Mouse (Mus musculus) midbrain, embryonic 14.5 days (tissue): Measurements from ENCODE around the gene Rassf3. TPM values are rescaled to one million over a fixed set of nuclear protein-coding genes. Genes with fewer than 3 reads are reported as not detected.

Source experiments
- ATAC-seq: fragments of 200-750 bp; cut with Nextera tagmentation; 2 replicates; pipeline ENCODE4 v1.8.0; 2017; ENCODE audit warnings: moderate number of reproducible peaks, moderate library complexity; ENCODE audit not compliant: low FRiP score, low TSS enrichment
- DNase-seq: peaks from one replicate; pipeline ENCODE4 v3.0.0-alpha.2; 2015
- H3K27ac ChIP-seq: fragments of 300-500 bp; sonication (generic); replicated peaks from 2 replicates; pipeline ENCODE4 v1.5.1; 2014; ENCODE audit warnings: mild to moderate bottlenecking, low read depth, low read length, moderate library complexity
- H3K27me3 ChIP-seq: fragments of 300-500 bp; sonication (generic); 2 replicates; pipeline ENCODE4 v1.6.1; 2014; ENCODE audit warnings: low read length, control low read depth, mixed read lengths; ENCODE audit not compliant: control insufficient read depth, insufficient read depth
- H3K36me3 ChIP-seq: fragments of 300-500 bp; sonication (generic); 2 replicates; pipeline ENCODE4 v1.6.1; 2014; ENCODE audit warnings: low read length, control low read depth; ENCODE audit not compliant: control insufficient read depth, insufficient read depth
- H3K4me1 ChIP-seq: fragments of 300-500 bp; sonication (generic); 2 replicates; pipeline ENCODE4 v1.6.1; 2014; ENCODE audit warnings: mild to moderate bottlenecking, antibody characterized with exemption, low read length, control low read depth; ENCODE audit not compliant: control insufficient read depth, insufficient read depth
- H3K4me2 ChIP-seq: fragments of 300-500 bp; sonication (generic); 2 replicates; pipeline ENCODE4 v1.6.1; 2014; ENCODE audit warnings: mild to moderate bottlenecking, low read length, moderate library complexity
- H3K4me3 ChIP-seq: fragments of 300-500 bp; sonication (generic); replicated peaks from 2 replicates; pipeline ENCODE4 v1.5.1; 2014; ENCODE audit warnings: low read depth, low read length
- H3K9ac ChIP-seq: fragments of 300-500 bp; sonication (generic); replicated peaks from 2 replicates; pipeline ENCODE4 v1.6.1; 2014; ENCODE audit warnings: mild to moderate bottlenecking, low read length, moderate library complexity
- H3K9me3 ChIP-seq: fragments of 300-500 bp; sonication (generic); 2 replicates; pipeline ENCODE4 v1.6.1; 2016; ENCODE audit warnings: low read length, control low read depth, mixed read lengths; ENCODE audit not compliant: control insufficient read depth
- WGBS: fragments of 180-500 bp; shearing (Covaris S2); extraction: QIAGEN DNeasy Blood & Tissue Kit; methylation state at CpG from one replicate; pipeline ENCODE4 v1.1.7; 2014; 5-methylcytosine and 5-hydroxymethylcytosine counted together
- polyA plus RNA-seq: library from polyadenylated mRNA; unstranded; fragments of >200 nt; fragmentation: Nextera tagmentation; extraction: Ambion mirVana; gene quantifications from 2 replicates; pipeline ENCODE4 v1.2.1, GENCODE M21; 2014

The Rassf3 gene
- polyA plus RNA-seq, 1 experiment from 2014 or later: 4.5 TPM

DNA sequence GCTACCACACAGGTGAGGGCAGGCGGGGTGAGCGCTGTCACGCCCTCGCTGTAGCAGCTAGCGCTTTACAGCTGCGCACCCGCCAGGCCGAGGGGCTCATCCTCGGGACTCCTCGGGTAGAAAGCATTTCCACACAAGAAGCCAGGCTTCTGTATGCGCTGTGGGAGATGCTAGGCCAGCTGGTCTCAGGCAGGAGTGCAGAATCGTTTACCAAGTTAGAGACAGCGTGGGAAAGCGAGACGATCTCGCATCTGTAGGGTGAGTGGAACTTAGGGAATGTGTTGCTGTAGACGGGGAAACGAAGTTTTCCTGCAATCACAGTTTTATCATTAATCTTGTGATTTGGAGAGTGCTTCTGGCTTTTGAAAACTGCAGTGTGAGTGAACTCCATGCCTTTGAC, 94.9 kb downstream of the Rassf3 start:
- Histone ChIP-seq H3K9ac (no peak overlapping the region), H3K36me3 (peaks cover 88% of the 10 kb centered on the region), H3K4me1 (no peaks in the 10 kb centered on the region), H3K4me2 (no peak overlapping the region), H3K4me3 (no peak overlapping the region), H3K9me3 (no peaks in the 10 kb centered on the region), H3K27me3 (no peaks in the 10 kb centered on the region), H3K27ac (no peak overlapping the region)
- DNase-seq (no peak), ATAC-seq (no peak)
- WGBS: 96% methylated on average over 18 of the region's 18 CpGs

GRCm38 (mm10) chr10:121379387-121379786, 96.8 kb downstream of the Rassf3 start:
- ATAC-seq (no peak), DNase-seq (no peak)
- peaks cover 94% of the 10 kb centered on the region for H3K36me3 ChIP-seq
- H3K9me3 ChIP-seq: no peaks in the 10 kb centered on the region
- no peak overlapping the region for H3K4me3 ChIP-seq
- no peak overlapping the region for H3K4me2 ChIP-seq
- H3K27me3 ChIP-seq: no peaks in the 10 kb centered on the region
- over 99% methylated on average over 3 of the region's 3 CpGs for WGBS
- H3K4me1 ChIP-seq: no peaks in the 10 kb centered on the region
- H3K27ac ChIP-seq: no peak overlapping the region
- H3K9ac ChIP-seq: no peak overlapping the region

- Histone ChIP-seq H3K27me3 (no peaks in the 10 kb centered on the region), H3K4me1 (no peaks in the 10 kb centered on the region), H3K9ac (no peak overlapping the region), H3K36me3 (peaks cover 87% of the 10 kb centered on the region), H3K27ac (no peak overlapping the region), H3K4me2 (no peak overlapping the region), H3K4me3 (no peak overlapping the region), H3K9me3 (no peaks in the 10 kb centered on the region)
- 94% methylated on average over 24 of the region's 24 CpGs for WGBS
- DNase-seq (no peak), ATAC-seq (no peak)
Measured at GRCm38 (mm10) chr10:121376530-121377271, 99.4 kb downstream of the Rassf3 start.

- H3K36me3 ChIP-seq: peaks cover 79% of the 10 kb centered on the region
- no peak overlapping the region for H3K27ac ChIP-seq
- 84% methylated on average over 24 of the region's 24 CpGs for WGBS
- no peaks in the 10 kb centered on the region for H3K4me1 ChIP-seq
- no peak overlapping the region for H3K4me2 ChIP-seq
- no peak overlapping the region for H3K4me3 ChIP-seq
- no peak for DNase-seq
- no peaks in the 10 kb centered on the region for H3K27me3 ChIP-seq
- ATAC-seq: no peak
- no peak overlapping the region for H3K9ac ChIP-seq
- H3K9me3 ChIP-seq: no peaks in the 10 kb centered on the region
Measured at GRCm38 (mm10) chr10:121375649-121376493, 100.3 kb downstream of the Rassf3 start.

GRCm38 (mm10) chr10:121374693-121375620, 101.2 kb downstream of the Rassf3 start:
- H3K27ac ChIP-seq: no peak overlapping the region
- 92% methylated on average over 17 of the region's 17 CpGs for WGBS
- DNase-seq (no peak), ATAC-seq (no peak)
- no peak overlapping the region for H3K9ac ChIP-seq
- H3K4me2 ChIP-seq: no peak overlapping the region
- no peaks in the 10 kb centered on the region for H3K4me1 ChIP-seq
- no peaks in the 10 kb centered on the region for H3K27me3 ChIP-seq
- H3K4me3 ChIP-seq: no peak overlapping the region
- H3K9me3 ChIP-seq: no peaks in the 10 kb centered on the region
- H3K36me3 ChIP-seq: peaks cover 71% of the 10 kb centered on the region

DNA sequence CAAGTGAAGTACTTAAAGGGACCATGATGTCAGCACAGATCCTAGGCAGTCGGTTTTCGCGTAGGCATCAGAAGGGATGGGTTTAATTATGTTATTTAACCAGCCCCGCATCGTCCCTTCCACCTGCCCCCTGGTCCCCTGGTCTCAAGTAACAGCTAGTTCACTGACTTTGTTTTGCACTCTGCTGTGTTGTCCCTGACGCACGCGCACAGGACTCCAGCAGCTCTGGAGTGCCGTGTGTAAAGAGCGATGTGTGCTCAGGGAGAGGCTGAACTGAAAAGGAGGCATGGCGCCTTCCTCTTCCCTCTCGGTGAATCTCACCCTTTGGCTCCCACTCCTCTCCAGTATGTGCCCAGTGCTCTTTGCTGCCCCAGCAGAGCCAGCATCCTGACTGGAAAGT, 102.1 kb downstream of the Rassf3 start:
- Histone ChIP-seq H3K9ac (no peak overlapping the region), H3K9me3 (no peaks in the 10 kb centered on the region), H3K4me2 (no peak overlapping the region), H3K36me3 (peaks cover 62% of the 10 kb centered on the region), H3K27ac (no peak overlapping the region), H3K4me1 (no peaks in the 10 kb centered on the region), H3K27me3 (no peaks in the 10 kb centered on the region), H3K4me3 (no peak overlapping the region)
- ATAC-seq (no peak), DNase-seq (no peak)
- WGBS: 81% methylated on average over 12 of the region's 12 CpGs

- H3K4me3 ChIP-seq: no peak overlapping the region
- WGBS: 95% methylated on average over 6 of the region's 6 CpGs
- H3K36me3 ChIP-seq: peaks cover 32% of the 10 kb centered on the region
- H3K27ac ChIP-seq: no peak overlapping the region
- no peaks in the 10 kb centered on the region for H3K9me3 ChIP-seq
- H3K4me2 ChIP-seq: no peak overlapping the region
- peaks cover 7% of the 10 kb centered on the region; the same call in 1 of the 2 replicates for H3K4me1 ChIP-seq
- DNase-seq (no peak), ATAC-seq (no peak)
- H3K9ac ChIP-seq: no peak overlapping the region
- no peaks in the 10 kb centered on the region for H3K27me3 ChIP-seq
Measured at GRCm38 (mm10) chr10:121370777-121371176, 105.4 kb downstream of the Rassf3 start.

DNA sequence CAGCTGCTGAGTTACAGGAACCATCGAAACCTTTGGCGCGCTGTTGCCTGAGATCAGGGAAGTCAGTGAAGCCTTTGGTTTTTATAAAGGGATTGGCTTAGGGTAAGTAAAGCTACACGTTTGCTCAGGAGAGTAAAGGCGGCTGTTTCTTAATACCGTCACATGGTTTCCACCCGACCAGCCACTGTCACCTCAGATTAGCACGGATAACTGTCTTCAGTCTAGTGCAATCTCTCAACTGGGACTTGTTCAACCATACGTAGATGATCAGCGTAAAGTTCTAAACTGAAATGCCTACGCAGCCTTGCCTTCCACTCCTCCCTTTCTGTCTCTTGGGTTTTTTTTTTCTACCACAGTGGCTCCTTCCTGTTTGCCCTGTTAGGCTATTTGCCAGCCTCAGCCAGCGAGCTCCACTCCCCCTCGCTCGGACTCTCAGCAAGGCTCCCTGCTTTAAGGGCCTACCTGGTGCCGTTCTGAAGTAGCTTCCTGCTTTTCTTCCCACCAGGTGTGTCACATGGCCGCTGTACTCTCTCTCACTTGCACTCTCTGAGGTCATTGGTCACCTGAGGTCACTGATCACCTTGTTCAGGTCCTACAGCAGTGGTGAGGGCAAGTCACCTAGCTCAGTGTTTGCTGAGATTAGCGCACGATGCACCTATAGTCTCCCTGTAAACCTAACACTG, 107.2 kb downstream of the Rassf3 start:
- Histone ChIP-seq H3K27ac (no peak overlapping the region), H3K4me3 (no peak overlapping the region), H3K27me3 (no peaks in the 10 kb centered on the region), H3K4me1 (peaks cover 15% of the 10 kb centered on the region), H3K9ac (no peak overlapping the region), H3K9me3 (no peaks in the 10 kb centered on the region), H3K36me3 (peaks cover 15% of the 10 kb centered on the region), H3K4me2 (no peak overlapping the region)
- ATAC-seq (no peak), DNase-seq (no peak)
- WGBS: 77% methylated on average over 18 of the region's 18 CpGs
